Mouse (Mus musculus) bone marrow, adult 2 months (tissue): ENCODE results near the gene Myt1. TPM values are rescaled to one million over a fixed set of nuclear protein-coding genes. Genes with fewer than 3 reads are reported as not detected.

Experiments used
- H3K27ac ChIP-seq: fragments of 200-500 bp; 2 replicates; pipeline ENCODE4 v1.5.1; 2012; ENCODE audit warnings: low read depth, mild to moderate bottlenecking, control low read depth, inconsistent platforms, low read length; ENCODE audit not compliant: control insufficient read depth, poor library complexity, insufficient read depth
- H3K4me1 ChIP-seq: fragments of 200-500 bp; 2 replicates; pipeline ENCODE4 v1.6.1; 2011; ENCODE audit warnings: low read length; ENCODE audit not compliant: control insufficient read depth, insufficient read depth
- H3K4me3 ChIP-seq: fragments of 200-500 bp; replicated peaks from 2 replicates; pipeline ENCODE3; 2011; ENCODE audit warnings: mild to moderate bottlenecking, low read depth, low read length, control low read depth; ENCODE audit not compliant: control insufficient read depth
- CTCF ChIP-seq: fragments of 200-500 bp; IDR thresholded peaks from 2 replicates; pipeline ENCODE4 v1.5.1; 2011; ENCODE audit warnings: low read length, control low read depth; ENCODE audit not compliant: control insufficient read depth, insufficient read depth
- POLR2A ChIP-seq: fragments of 200-500 bp; IDR thresholded peaks from 2 replicates; pipeline ENCODE4 v1.6.1; 2011; ENCODE audit warnings: low read depth, mild to moderate bottlenecking, control low read depth, low read length, borderline replicate concordance; ENCODE audit not compliant: control insufficient read depth
- WGBS: fragments of 180-500 bp; shearing (Covaris S2); methylation state at CpG from one replicate; pipeline ENCODE4 v1.1.7; 2018; 5-methylcytosine and 5-hydroxymethylcytosine counted together
- polyA plus RNA-seq: library from polyadenylated mRNA; stranded (reverse); fragments of >200 nt; gene quantifications from 2 replicates; pipeline ENCODE4 v1.2.4, GENCODE M21; 2011; ENCODE audit warnings: low replicate concordance; ENCODE audit not compliant: missing spikeins, insufficient read depth, insufficient read length

Gene Myt1
- polyA plus RNA-seq, 1 experiment, result not detected

DNA sequence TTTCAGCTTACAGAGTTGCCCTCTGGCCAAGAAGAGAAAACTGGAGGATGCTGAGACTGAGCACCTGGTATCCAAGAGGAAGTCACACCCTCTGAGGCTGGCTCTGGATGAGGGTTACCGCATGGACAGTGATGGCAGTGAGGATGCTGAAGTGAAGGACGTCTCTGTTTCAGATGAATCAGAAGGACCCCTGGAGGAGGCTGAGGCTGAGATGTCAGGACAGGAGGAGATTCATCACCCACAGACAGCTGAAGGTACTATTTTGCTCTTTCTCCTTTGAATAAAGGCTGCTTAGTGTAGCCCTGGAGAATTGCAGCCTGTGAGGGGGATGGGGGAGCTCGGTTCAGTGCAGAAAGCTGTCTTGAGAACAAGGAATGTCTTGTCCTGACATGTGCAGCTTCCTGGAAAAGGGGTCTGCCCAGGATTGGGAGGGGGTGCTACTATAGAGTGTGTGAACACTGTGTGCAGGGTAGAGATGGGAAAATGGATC, 32.6 kb downstream of the Myt1 start:
- no peak for TF ChIP-seq POLR2A
- no peak for TF ChIP-seq CTCF
- WGBS, result 63% methylated on average over 3 of the region's 3 CpGs
- Histone ChIP-seq H3K4me1 (no peaks in the 10 kb centered on the region), H3K27ac (no peak overlapping the region), H3K4me3 (no peak overlapping the region)

DNA sequence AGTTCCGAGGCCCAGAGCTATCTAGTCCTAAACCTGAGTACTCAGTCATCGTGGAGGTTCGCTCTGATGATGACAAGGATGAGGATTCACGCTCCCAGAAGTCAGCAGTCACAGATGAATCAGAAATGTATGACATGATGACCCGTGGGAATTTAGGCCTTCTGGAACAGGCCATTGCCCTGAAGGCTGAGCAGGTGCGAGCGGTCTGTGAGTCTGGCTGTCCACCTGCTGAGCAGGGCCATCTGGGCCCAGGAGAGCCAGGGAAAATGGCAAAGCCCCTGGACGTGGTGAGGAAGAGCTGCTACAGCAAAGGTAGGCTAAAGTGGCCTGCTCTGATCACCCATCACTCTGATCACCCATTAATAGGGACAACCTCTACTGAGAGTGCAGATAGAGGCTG, 34.5 kb downstream of the Myt1 start:
- no peak for TF ChIP-seq CTCF
- TF ChIP-seq POLR2A, result no peak
- no peaks in the 10 kb centered on the region for H3K4me1 ChIP-seq
- WGBS, result 71% methylated on average over 8 of the region's 8 CpGs
- no peak overlapping the region for H3K27ac ChIP-seq
- H3K4me3 ChIP-seq, result no peak overlapping the region

DNA sequence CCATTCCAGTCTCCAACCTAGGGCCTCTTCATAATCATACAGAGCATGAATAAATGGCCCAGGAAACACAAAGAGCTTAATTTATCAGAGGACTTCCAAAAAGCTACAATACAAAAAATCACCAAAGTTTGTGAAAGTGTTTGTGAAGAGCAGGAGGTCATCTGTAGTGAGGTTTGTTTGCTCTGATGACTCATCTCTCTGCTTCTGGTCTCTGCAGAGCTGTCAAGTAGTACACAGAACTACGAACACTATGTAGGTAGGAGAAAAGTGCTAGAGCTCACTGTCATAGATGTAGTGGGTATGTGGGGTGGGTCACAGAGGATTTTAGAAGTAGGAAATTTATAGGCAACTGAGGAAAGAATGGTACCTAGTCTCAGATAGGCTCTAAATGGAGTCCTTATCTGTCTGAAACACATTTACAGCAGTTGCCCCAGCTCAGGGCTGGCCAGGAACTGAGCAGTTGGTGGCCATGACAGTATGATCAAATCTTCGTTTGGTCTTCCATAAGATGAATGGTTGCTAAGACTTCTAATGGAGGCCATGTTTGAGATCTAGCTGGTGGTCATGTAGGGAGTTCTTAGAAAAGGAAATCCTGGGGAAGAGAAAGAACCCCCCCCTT, 66.0 kb downstream of the Myt1 start:
- H3K27ac ChIP-seq, result no peak overlapping the region
- no peaks in the 10 kb centered on the region for H3K4me1 ChIP-seq
- TF ChIP-seq POLR2A, result no peak
- no peak for TF ChIP-seq CTCF

DNA sequence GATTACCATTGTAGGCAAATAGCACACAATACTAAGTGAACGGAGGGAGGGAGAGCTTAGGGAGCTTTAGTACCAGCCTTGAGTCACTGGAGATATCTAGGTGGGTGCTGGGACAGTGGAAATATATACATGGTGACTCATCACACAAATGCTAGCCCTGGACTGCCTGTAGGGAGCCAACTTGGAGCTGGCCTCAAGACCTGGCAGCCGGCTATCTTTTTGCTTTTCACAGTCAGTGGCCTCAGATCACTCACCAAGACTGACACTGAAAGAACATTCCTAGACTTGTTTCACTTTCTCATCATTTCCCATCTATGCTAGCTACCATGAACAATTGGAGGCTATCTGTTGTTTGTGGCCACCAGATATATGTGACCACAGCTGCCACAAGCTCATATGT, 69.6 kb downstream of the Myt1 start:
- Histone ChIP-seq H3K4me3 (no peak overlapping the region), H3K4me1 (no peaks in the 10 kb centered on the region), H3K27ac (no peak overlapping the region)
- WGBS, result 77% methylated on average over 2 of the region's 2 CpGs
- TF ChIP-seq POLR2A (no peak), CTCF (no peak)

More for the DNA sequence above, 66.0 kb downstream of the Myt1 start:
- H3K4me3 ChIP-seq, result no peak overlapping the region
- 53% methylated on average over 2 of the region's 2 CpGs for WGBS

DNA sequence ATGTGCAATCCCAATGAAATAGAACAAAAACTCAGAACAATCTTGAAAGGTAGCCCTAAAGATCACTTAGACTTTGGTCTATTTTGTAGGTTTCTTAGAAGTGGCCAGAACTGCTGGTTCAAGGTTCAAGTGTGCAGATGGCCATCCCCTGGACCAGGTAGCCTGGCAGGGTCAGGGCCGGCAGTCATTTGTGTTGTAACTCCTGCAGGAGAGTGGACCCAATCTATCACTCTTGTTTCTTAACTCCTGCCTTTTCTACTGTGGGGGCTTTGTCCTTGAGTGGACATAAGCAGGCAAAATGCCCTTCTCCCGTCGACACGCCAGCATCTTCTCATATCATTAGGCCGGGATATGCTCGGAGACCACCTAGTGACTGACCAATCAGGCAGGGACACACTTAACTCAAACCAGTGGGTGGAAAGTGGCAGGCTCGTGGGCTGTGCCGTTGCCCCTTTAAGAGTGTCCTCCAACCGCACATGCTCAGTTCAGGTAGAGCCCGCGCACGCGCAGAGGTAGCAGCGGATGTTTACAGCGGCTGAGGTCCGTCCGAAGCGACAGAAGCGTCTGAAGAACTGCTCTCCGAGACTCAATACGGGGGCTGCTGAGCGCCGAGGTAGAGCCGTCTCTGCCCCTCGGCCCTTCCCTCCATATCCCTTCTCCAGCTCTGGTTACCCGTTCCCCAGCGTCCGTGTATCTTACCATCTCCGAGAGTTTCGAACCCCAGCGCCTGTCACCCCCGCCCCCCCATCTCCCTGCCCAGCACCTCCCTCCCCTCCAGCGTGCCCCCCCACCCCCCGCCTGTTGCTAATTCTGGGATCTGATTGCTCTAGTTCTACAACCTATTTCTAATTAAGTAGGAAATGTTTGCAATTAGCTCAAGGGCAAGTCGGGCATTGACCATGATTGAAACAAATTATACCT, 74.5 kb downstream of the Myt1 start, which contains the start of gene Pcmtd2:
Gene Pcmtd2 (plus strand): TSS at position 483 of the 921 bp plus-strand sequence.
- Histone ChIP-seq H3K4me3 (peak within 1 kb of the TSS; percentile 86), H3K4me1 (no peaks in the 10 kb centered on the region; the same call in 1 of the 2 replicates), H3K27ac (peak within 1 kb of the TSS; percentile 79)
- under 1% methylated on average over 35 of the region's 35 CpGs for WGBS
- TF ChIP-seq CTCF, result no peak
- TF ChIP-seq POLR2A, result peak; percentile 90

DNA sequence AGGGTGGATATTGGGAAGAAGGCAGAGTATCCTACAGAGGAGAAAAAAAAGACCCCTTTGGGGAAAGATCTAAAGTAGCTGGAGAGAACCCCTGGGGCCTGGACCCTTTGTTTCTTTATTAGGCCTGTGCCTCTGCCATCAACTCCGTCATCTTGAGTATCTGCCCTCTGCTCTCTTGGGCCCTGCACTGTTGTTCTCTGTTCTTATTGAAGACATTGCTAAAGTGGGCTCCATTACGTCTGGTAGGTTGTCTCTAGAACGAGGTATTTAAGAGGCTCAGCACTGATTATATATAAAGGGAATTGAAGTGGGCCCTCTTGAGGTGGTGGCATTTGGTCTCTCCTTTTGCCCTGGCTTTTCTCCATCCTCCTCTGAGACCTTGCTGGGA, 75.2 kb downstream of the Myt1 start:
- Histone ChIP-seq H3K27ac (no peak overlapping the region), H3K4me1 (no peaks in the 10 kb centered on the region; the same call in 1 of the 2 replicates), H3K4me3 (peak overlapping the region; percentile 86)
- 3% methylated on average over 3 of the region's 3 CpGs for WGBS
- TF ChIP-seq POLR2A (no peak), CTCF (no peak)

DNA sequence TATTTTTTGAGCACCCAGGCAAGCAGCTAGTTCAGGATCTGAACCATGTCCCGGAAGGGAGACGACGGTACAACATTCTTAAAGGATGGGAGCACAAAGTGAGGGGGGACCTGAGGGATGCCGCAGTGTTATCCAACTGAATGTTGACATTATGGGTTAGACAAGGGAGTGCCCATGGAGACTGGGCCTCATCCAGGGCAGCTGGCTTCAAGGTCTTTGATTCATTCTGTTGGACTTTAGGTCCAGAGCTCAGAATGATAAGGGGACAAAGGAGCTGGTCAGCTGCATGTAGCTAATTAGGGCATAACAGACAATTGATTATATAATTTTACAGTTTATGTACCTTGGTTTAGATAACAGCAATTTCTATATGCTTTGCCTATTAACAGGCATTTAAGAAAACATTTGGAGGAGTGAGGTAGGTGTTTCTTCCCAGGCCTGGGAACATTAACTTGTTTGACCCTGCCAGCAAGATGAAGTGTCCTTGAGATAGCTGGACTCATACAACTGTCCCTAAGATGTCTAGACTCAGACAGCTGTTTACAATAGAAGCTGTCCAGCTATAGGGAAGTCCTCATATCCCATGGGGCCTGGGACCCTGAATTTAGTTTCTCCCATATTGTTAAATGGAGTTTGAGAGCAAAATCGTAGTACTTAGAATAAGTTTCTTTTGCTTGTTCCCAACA, 82.7 kb downstream of the Myt1 start:
- 93% methylated on average over 5 of the region's 5 CpGs for WGBS
- Histone ChIP-seq H3K4me3 (no peak overlapping the region), H3K27ac (no peak overlapping the region), H3K4me1 (no peaks in the 10 kb centered on the region)
- TF ChIP-seq CTCF (no peak), POLR2A (no peak)
